Mouse (Mus musculus) WW6 (cell line): Measurements from ENCODE around the gene Rasl10b.

Experiments used
- DNase-seq: peaks from one replicate; pipeline ENCODE4 v3.0.0-alpha.2; 2013; ENCODE audit warnings: low read depth, low spot score

Rasl10b gene

GRCm38 (mm10) chr11:83409087-83409754 lies at the start of gene Rasl10b:
Gene Rasl10b, plus strand, starts transcription at chr11:83409137.
- DNase-seq: no peak

- DNase-seq: no peak
Measured at GRCm38 (mm10) chr11:83364656-83365055, 44.3 kb upstream of the Rasl10b start.

- no peak for DNase-seq
Measured at GRCm38 (mm10) chr11:83371267-83371666, 37.7 kb upstream of the Rasl10b start.

- DNase-seq: no peak
Measured at GRCm38 (mm10) chr11:83379745-83380341, 29.1 kb upstream of the Rasl10b start.

- DNase-seq: no peak
Measured at GRCm38 (mm10) chr11:83382876-83383531, 25.9 kb upstream of the Rasl10b start.

GRCm38 (mm10) chr11:83383532-83383887 lies 25.4 kb upstream of the Rasl10b start:
- DNase-seq: no peak

GRCm38 (mm10) chr11:83393062-83393461 lies 15.9 kb upstream of the Rasl10b start:
- DNase-seq: no peak

- DNase-seq: no peak
Measured at GRCm38 (mm10) chr11:83394802-83395439, 14.0 kb upstream of the Rasl10b start.

GRCm38 (mm10) chr11:83397626-83398025 lies 11.3 kb upstream of the Rasl10b start:
- no peak for DNase-seq

GRCm38 (mm10) chr11:83398724-83399123 lies 10.2 kb upstream of the Rasl10b start:
- no peak for DNase-seq

- DNase-seq: no peak
Measured at GRCm38 (mm10) chr11:83403787-83404186, 5.2 kb upstream of the Rasl10b start.

- DNase-seq: no peak
Measured at GRCm38 (mm10) chr11:83406391-83406790, 2.5 kb upstream of the Rasl10b start.

- DNase-seq: no peak
Measured at GRCm38 (mm10) chr11:83408242-83408641, 695 bp upstream of the Rasl10b start.

- DNase-seq: no peak
Measured at GRCm38 (mm10) chr11:83409792-83410291, 905 bp downstream of the Rasl10b start.

GRCm38 (mm10) chr11:83410510-83410909 lies 1.6 kb downstream of the Rasl10b start:
- no peak for DNase-seq

GRCm38 (mm10) chr11:83417080-83417479 lies 8.1 kb downstream of the Rasl10b start:
- DNase-seq: no peak

GRCm38 (mm10) chr11:83417708-83418107 lies 8.8 kb downstream of the Rasl10b start:
- DNase-seq: no peak

- no peak for DNase-seq
Measured at GRCm38 (mm10) chr11:83418566-83418965, 9.6 kb downstream of the Rasl10b start.

- no peak for DNase-seq
Measured at GRCm38 (mm10) chr11:83420338-83420737, 11.4 kb downstream of the Rasl10b start.

GRCm38 (mm10) chr11:83421305-83421704 lies 12.4 kb downstream of the Rasl10b start:
- DNase-seq: no peak

GRCm38 (mm10) chr11:83424681-83425080 lies 15.7 kb downstream of the Rasl10b start:
- no peak for DNase-seq

- no peak for DNase-seq
Measured at GRCm38 (mm10) chr11:83426964-83427363, 18.0 kb downstream of the Rasl10b start.
